14 mouse cellular contexts compared by ENCODE assay signal in genomic region chr11:102196018-102196797, GRCm38 (mm10). TPM values are rescaled to one million over a fixed set of nuclear protein-coding genes. Genes with fewer than 3 reads are reported as not detected.
A peak's percentile ranks its signal among the peaks of the same experiment; 100 is the strongest.
DNase-seq lines count a peak whose midpoint lies in the region; ATAC-seq and TF ChIP-seq lines count a peak whose summit lies in the region.
"Had no signal": no experiment of that assay in that cellular context is flagged by ENCODE, and none has a peak within 500 bp of the region (broad histone marks: within the 10 kb centered on the region; RNA-seq: fewer than 3 reads in every experiment).

No protein-coding gene starts in this region.

- no peak for ATAC-seq in forebrain, embryonic 11.5 days (replicated peaks; ENCODE audit: low FRiP score)
- no peak for ATAC-seq in forebrain, postnatal 0 days
- peak; percentile 50; the same call in 1 of the 2 replicates for ATAC-seq in megakaryocyte progenitor cell, adult 5-6 weeks (replicated peaks; ENCODE audit: poor library complexity)
- no peak for ATAC-seq in megakaryocyte, adult 5-6 weeks (ENCODE audit: poor library complexity, severe bottlenecking)
- ATAC-seq: Patski had no signal

- no peak overlapping the region for H3K27ac ChIP-seq in forebrain, embryonic 11.5 days (ENCODE audit: low read depth, low read length)
- H3K27ac ChIP-seq in forebrain, postnatal 0 days (ENCODE audit: low read depth, low read length), result no peak overlapping the region
- H3K27ac ChIP-seq: midbrain, embryonic 12.5 days had no signal

- H3K27me3 ChIP-seq in forebrain, embryonic 11.5 days (ENCODE audit: control insufficient read depth, insufficient read depth, low read length), result no peaks in the 10 kb centered on the region
- no peaks in the 10 kb centered on the region for H3K27me3 ChIP-seq in forebrain, postnatal 0 days (ENCODE audit: insufficient read depth, low read length)
- H3K27me3 ChIP-seq: midbrain, embryonic 12.5 days; Patski had no signal

- H3K4me1 ChIP-seq in forebrain, embryonic 11.5 days (replicated peaks; ENCODE audit: control insufficient read depth, insufficient read depth, low read length), result no peaks in the 10 kb centered on the region
- no peaks in the 10 kb centered on the region for H3K4me1 ChIP-seq in forebrain, postnatal 0 days (ENCODE audit: insufficient read depth)

- no peak overlapping the region for H3K4me3 ChIP-seq in forebrain, embryonic 11.5 days (ENCODE audit: low read depth, low read length)
- H3K4me3 ChIP-seq in forebrain, postnatal 0 days (ENCODE audit: low read depth, low read length), result no peak overlapping the region
- H3K4me3 ChIP-seq: midbrain, embryonic 12.5 days had no signal

- H3K36me3 ChIP-seq in forebrain, embryonic 11.5 days (ENCODE audit: control insufficient read depth, insufficient read depth, low read length), result no peaks in the 10 kb centered on the region; the same call in 1 of the 2 replicates
- H3K36me3 ChIP-seq in forebrain, postnatal 0 days (ENCODE audit: insufficient read depth), result peaks cover 85% of the 10 kb centered on the region

- DNase-seq in forebrain, embryonic 11.5 days (ENCODE audit: low spot score), result peak; percentile 46
- no peak for DNase-seq in forebrain, postnatal 0 days
- DNase-seq in layer of hippocampus, postnatal 10 days (ENCODE audit: low spot score in 2 of 2), result peak; percentile 32 to 45
- no peak for DNase-seq in layer of hippocampus, postnatal 36 days
- DNase-seq in brain, adult 2 months (ENCODE audit: low read depth, low spot score), result peak; percentile 81
- no peak for DNase-seq in thymus, postnatal 25 days
- DNase-seq: adrenal gland, postnatal 10 days had no signal

- WGBS in forebrain, embryonic 11.5 days, result 88% methylated on average over 21 of the region's 21 CpGs
- 87% methylated on average over 21 of the region's 21 CpGs for WGBS in forebrain, postnatal 0 days

- no peaks in the 10 kb centered on the region for H3K9me3 ChIP-seq in forebrain, embryonic 11.5 days (ENCODE audit: control insufficient read depth, low read length)
- no peaks in the 10 kb centered on the region for H3K9me3 ChIP-seq in forebrain, postnatal 0 days (ENCODE audit: low read length)
- H3K9me3 ChIP-seq: midbrain, embryonic 12.5 days had no signal

- H3K4me2 ChIP-seq in forebrain, embryonic 11.5 days (ENCODE audit: low read depth, low read length, severe bottlenecking), result no peak overlapping the region
- no peak overlapping the region for H3K4me2 ChIP-seq in forebrain, postnatal 0 days (ENCODE audit: low read depth)
- H3K4me2 ChIP-seq: midbrain, embryonic 12.5 days had no signal

- H3K9ac ChIP-seq in forebrain, embryonic 11.5 days (ENCODE audit: low read length), result no peak overlapping the region
- H3K9ac ChIP-seq in forebrain, postnatal 0 days, result no peak overlapping the region
- H3K9ac ChIP-seq: midbrain, embryonic 12.5 days had no signal

- no peak for TF ChIP-seq CTCF in forebrain, postnatal 0 days (IDR thresholded peaks at IDR 0.05; ENCODE audit: low read depth)

RNA-seq across cellular contexts. Expression of gene G6pc3, which starts 6.8 kb away (rescaled TPM):
- 30.6 and 32.2 TPM in 2 replicates for polyA plus RNA-seq in forebrain, embryonic 11.5 days (2014; fragmentation: Nextera tagmentation; extraction: Ambion mirVana)
- 27.3 and 32.1 TPM in 2 replicates for total RNA-seq in forebrain, postnatal 0 days (2014; rRNA removed)
- 27.4 and 32.0 TPM in 2 replicates for polyA plus RNA-seq in forebrain, postnatal 0 days (2015; fragmentation: Nextera tagmentation; extraction: Ambion mirVana)
- total RNA-seq in layer of hippocampus, postnatal 10 days (2021), result 10 to 100 TPM; 44.4 to 45.4 TPM
- 10 to 100 TPM; 52.0 to 58.5 TPM for total RNA-seq in layer of hippocampus, postnatal 36 days (2021)
- 106 and 144 TPM in 2 replicates for total RNA-seq in megakaryocyte progenitor cell, adult 5-6 weeks (2015)
- total RNA-seq in megakaryocyte progenitor cell, adult 5-6 weeks (2017), result 61.8 and 65.0 TPM in 2 replicates
- 23.4 and 23.8 TPM in 2 replicates for total RNA-seq in megakaryocyte, adult 5-6 weeks (2015)
- total RNA-seq in megakaryocyte, adult 5-6 weeks (2017), result 14.7 and 19.1 TPM in 2 replicates

RNA-seq across cellular contexts. Expression of gene Lsm12, which starts 11.1 kb away (rescaled TPM):
- 73.2 and 78.7 TPM in 2 replicates for polyA plus RNA-seq in forebrain, embryonic 11.5 days (2014; fragmentation: Nextera tagmentation; extraction: Ambion mirVana)
- 76.7 and 86.4 TPM in 2 replicates for total RNA-seq in forebrain, postnatal 0 days (2014; rRNA removed)
- 145 and 154 TPM in 2 replicates for polyA plus RNA-seq in forebrain, postnatal 0 days (2015; fragmentation: Nextera tagmentation; extraction: Ambion mirVana)
- total RNA-seq in layer of hippocampus, postnatal 10 days (2021), result 10 to 100 TPM; 73.8 to 77.8 TPM
- 10 to 100 TPM; 59.4 to 60.8 TPM for total RNA-seq in layer of hippocampus, postnatal 36 days (2021)
- total RNA-seq in megakaryocyte progenitor cell, adult 5-6 weeks (2015), result 127 and 133 TPM in 2 replicates
- total RNA-seq in megakaryocyte progenitor cell, adult 5-6 weeks (2017), result 67.8 and 79.1 TPM in 2 replicates
- 81.3 and 83.9 TPM in 2 replicates for total RNA-seq in megakaryocyte, adult 5-6 weeks (2015)
- total RNA-seq in megakaryocyte, adult 5-6 weeks (2017), result 43.0 and 46.5 TPM in 2 replicates

RNA-seq across cellular contexts. Expression of gene Hdac5, which starts 33.8 kb away (rescaled TPM):
- 35.0 and 36.8 TPM in 2 replicates for polyA plus RNA-seq in forebrain, embryonic 11.5 days (2014; fragmentation: Nextera tagmentation; extraction: Ambion mirVana)
- total RNA-seq in forebrain, postnatal 0 days (2014; rRNA removed), result 170 and 209 TPM in 2 replicates
- polyA plus RNA-seq in forebrain, postnatal 0 days (2015; fragmentation: Nextera tagmentation; extraction: Ambion mirVana), result 67.1 and 69.4 TPM in 2 replicates
- 100 to 1,000 TPM; 164 to 207 TPM for total RNA-seq in layer of hippocampus, postnatal 10 days (2021)
- 100 to 1,000 TPM; 227 to 234 TPM for total RNA-seq in layer of hippocampus, postnatal 36 days (2021)
- 18.6 and 20.6 TPM in 2 replicates for total RNA-seq in megakaryocyte progenitor cell, adult 5-6 weeks (2015)
- 18.7 and 22.1 TPM in 2 replicates for total RNA-seq in megakaryocyte progenitor cell, adult 5-6 weeks (2017)
- 35.0 and 47.6 TPM in 2 replicates for total RNA-seq in megakaryocyte, adult 5-6 weeks (2015)
- total RNA-seq in megakaryocyte, adult 5-6 weeks (2017), result 36.2 and 36.5 TPM in 2 replicates

RNA-seq across cellular contexts. Expression of gene Tmem101, which starts 40.0 kb away (rescaled TPM):
- 35.7 and 38.9 TPM in 2 replicates for polyA plus RNA-seq in forebrain, embryonic 11.5 days (2014; fragmentation: Nextera tagmentation; extraction: Ambion mirVana)
- total RNA-seq in forebrain, postnatal 0 days (2014; rRNA removed), result 42.1 and 44.4 TPM in 2 replicates
- polyA plus RNA-seq in forebrain, postnatal 0 days (2015; fragmentation: Nextera tagmentation; extraction: Ambion mirVana), result 34.1 and 38.2 TPM in 2 replicates
- 10 to 100 TPM; 29.8 TPM for total RNA-seq in layer of hippocampus, postnatal 10 days (2021)
- 10 to 100 TPM; 29.5 to 30.6 TPM for total RNA-seq in layer of hippocampus, postnatal 36 days (2021)
- 8.1 and 11.5 TPM in 2 replicates for total RNA-seq in megakaryocyte progenitor cell, adult 5-6 weeks (2015)
- 14.9 and 17.5 TPM in 2 replicates for total RNA-seq in megakaryocyte progenitor cell, adult 5-6 weeks (2017)
- 7.9 and 8.4 TPM in 2 replicates for total RNA-seq in megakaryocyte, adult 5-6 weeks (2015)
- total RNA-seq in megakaryocyte, adult 5-6 weeks (2017), result 12.5 and 16.3 TPM in 2 replicates

RNA-seq across cellular contexts. Expression of gene Nags, which starts 50.9 kb away (rescaled TPM):
- not detected in 2 replicates for polyA plus RNA-seq in forebrain, embryonic 11.5 days (2014; fragmentation: Nextera tagmentation; extraction: Ambion mirVana)
- 0.14 and 0.15 TPM in 2 replicates for total RNA-seq in forebrain, postnatal 0 days (2014; rRNA removed)
- 0.28 and 0.35 TPM in 2 replicates for polyA plus RNA-seq in forebrain, postnatal 0 days (2015; fragmentation: Nextera tagmentation; extraction: Ambion mirVana)
- not detected for total RNA-seq in layer of hippocampus, postnatal 10 days (2021)
- total RNA-seq in layer of hippocampus, postnatal 36 days (2021), result not detected
- 0.29 and 0.39 TPM in 2 replicates for total RNA-seq in megakaryocyte progenitor cell, adult 5-6 weeks (2015)
- 0.20 TPM in 1 of 2 replicates, not detected in the other for total RNA-seq in megakaryocyte progenitor cell, adult 5-6 weeks (2017)
- not detected in 2 replicates for total RNA-seq in megakaryocyte, adult 5-6 weeks (2015)
- total RNA-seq in megakaryocyte, adult 5-6 weeks (2017), result not detected in 2 replicates
- polyA plus RNA-seq: C2C12; kidney, embryonic 14.5 days; midbrain, embryonic 12.5 days; neural tube, embryonic 14.5 days; Patski had no signal

Comparison
In these comparisons a context has a peak if more than half of its experiments do, and no peak if none do; other contexts are left out.
1. DNase-seq: peak in forebrain, embryonic 11.5 days (single experiment), layer of hippocampus, postnatal 10 days (2 of 2) and brain, adult 2 months (single experiment); none in forebrain, postnatal 0 days (single experiment), layer of hippocampus, postnatal 36 days (0 of 2) and thymus, postnatal 25 days (single experiment).